Mouse (Mus musculus): Measurements from ENCODE around the gene Pcnx2. TPM values are rescaled to one million over a fixed set of nuclear protein-coding genes. Genes with fewer than 3 reads are reported as not detected.

Pcnx2 gene
- polyA plus RNA-seq, 3 experiments from 2014 or later, result 0.44 to 0.74 (median 0.61) TPM

GRCm38 (mm10) chr8:125897388-125897787, 729 bp downstream of the Pcnx2 start:
- no peak for ATAC-seq

GRCm38 (mm10) chr8:125889920-125890319, 8.2 kb downstream of the Pcnx2 start:
- ATAC-seq, result no peak

- no peak for ATAC-seq
These were observed 10.6 kb downstream of the Pcnx2 start for GRCm38 (mm10) chr8:125887549-125887948.

- no peak for ATAC-seq
These were observed 17.7 kb downstream of the Pcnx2 start for GRCm38 (mm10) chr8:125880447-125880846.

- no peak for ATAC-seq
These were observed 24.9 kb downstream of the Pcnx2 start for GRCm38 (mm10) chr8:125873250-125873534.

GRCm38 (mm10) chr8:125872501-125873249, 25.4 kb downstream of the Pcnx2 start:
- no peak for ATAC-seq

- no peak for ATAC-seq
These were observed 27.2 kb downstream of the Pcnx2 start for GRCm38 (mm10) chr8:125870821-125871321.

DNA sequence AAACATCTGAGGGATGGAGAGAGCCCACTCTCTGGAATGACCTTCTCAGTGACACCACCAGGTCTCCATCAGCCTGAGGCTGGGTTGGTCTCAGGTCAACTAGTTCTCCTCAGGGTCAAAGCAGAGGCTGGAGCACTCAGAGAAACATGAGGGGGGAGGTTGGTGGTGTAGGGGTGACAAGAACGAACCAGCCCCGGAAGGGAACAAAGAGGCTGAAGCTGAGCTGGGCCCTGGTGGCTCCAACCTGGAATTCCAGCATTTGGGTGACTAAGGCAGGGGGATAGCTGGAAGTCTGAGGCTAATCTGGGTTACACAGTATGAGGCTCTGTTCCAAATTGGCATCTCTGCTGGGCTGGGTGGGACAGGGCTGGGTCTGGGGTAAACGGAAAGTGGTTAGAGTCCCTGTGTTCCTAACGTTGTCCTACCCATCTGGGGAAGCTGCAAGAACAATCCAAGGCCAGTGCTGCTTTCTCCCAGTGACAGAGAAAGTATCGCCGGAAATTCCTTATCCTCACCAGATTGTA, 27.9 kb downstream of the Pcnx2 start:
- no peak for ATAC-seq

GRCm38 (mm10) chr8:125869739-125870138, 28.4 kb downstream of the Pcnx2 start:
- ATAC-seq, result no peak

DNA sequence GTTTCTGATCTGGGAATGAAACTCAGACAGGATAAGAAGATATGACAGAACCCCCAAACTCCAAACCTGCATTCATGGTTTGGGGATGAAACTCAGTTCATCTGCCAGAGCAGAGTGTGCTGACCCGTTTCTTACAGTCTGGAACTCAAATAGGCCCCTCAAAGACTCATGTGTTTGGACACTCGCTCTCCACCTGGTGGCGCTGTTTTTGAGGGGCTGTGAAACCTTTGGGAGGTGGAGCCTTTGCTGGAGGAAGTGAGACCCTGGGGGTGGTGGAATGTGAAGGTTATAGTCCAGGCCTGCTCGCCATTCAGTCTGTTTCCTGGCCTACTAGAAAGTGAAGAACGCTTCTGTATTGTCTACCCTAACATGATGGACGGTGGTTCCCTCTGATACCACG, 29.6 kb downstream of the Pcnx2 start:
- ATAC-seq, result no peak

GRCm38 (mm10) chr8:125866125-125866524, 32.0 kb downstream of the Pcnx2 start:
- ATAC-seq, result no peak

DNA sequence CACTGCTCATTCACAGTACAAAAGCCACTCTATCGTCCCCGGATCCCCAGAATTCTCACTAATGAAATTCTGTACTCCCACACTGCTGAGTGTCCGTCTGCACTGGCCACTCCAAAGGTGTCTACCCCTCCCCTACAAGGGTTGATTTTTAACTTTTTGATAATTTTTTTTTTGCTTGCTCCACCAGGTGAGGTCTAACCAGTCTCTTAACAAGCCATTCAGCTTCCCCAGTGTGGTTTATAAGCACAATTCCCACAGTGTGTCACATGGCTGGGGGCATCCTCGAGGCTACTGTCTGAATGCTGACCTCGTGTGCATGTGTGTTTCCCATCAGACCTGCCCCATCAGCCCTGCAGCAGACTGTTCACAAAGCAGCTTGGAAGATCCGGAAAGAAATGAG, 40.9 kb downstream of the Pcnx2 start:
- ATAC-seq, result no peak

DNA sequence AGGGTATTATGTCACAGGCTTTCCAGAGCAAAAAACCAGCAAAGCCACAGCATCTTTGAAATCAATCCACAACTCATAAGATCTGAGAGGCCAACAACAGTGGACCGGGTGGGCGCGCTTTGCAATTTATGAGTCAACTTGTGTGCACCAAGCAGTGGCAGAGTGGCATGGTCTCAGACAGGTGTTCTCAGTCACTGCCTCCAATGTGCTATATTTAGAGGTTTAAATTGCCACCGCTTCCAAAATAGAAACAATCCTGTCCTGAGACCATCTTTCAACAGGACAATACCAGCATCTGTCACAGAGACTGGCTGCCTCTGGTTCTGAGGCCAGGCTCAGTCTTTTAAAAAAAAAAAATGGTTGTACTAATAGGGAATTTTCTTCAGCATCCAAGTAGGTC, 42.0 kb downstream of the Pcnx2 start:
- ATAC-seq, result no peak

- no peak for ATAC-seq
These were observed 43.7 kb downstream of the Pcnx2 start for GRCm38 (mm10) chr8:125854379-125854778.

GRCm38 (mm10) chr8:125853300-125853699, 44.8 kb downstream of the Pcnx2 start:
- ATAC-seq, result no peak

DNA sequence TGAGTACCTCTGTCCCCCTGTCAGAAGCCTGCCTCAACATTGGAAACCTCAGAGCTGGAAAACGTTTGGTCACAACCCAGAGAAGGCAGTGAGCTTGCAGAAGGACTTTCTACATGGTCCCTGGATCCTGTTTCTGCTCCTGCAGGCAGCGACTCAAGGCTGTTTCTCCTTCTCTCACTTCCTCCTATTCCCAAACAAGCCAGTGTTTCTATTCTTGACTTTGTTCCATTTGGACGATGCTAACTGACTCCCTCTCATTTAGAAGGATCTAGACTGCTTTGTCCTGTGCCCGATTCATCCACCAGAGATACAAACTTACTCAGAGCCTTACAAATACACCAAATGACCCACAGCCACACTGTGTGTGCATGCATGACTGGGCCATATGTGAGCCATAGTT, 48.9 kb downstream of the Pcnx2 start:
- ATAC-seq, result no peak

DNA sequence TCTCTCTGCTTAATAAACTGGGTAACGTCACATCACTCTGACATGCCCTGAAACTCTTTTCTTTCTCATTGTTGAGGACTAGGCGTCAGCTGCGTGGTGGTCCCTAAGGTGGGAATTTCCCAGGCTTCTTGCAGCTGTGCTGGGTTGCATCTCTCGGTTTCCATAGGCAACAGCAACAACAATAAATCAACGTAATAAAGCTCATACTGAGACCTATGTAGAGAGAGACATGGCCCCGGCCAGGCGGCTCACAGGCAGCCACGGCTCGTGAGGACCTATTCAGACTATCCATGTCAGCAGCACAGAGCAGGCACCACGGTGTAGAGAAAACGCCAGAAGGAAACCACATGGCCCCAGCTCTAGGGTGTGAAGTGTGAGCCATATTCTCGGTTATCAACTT, 50.3 kb downstream of the Pcnx2 start:
- no peak for ATAC-seq

DNA sequence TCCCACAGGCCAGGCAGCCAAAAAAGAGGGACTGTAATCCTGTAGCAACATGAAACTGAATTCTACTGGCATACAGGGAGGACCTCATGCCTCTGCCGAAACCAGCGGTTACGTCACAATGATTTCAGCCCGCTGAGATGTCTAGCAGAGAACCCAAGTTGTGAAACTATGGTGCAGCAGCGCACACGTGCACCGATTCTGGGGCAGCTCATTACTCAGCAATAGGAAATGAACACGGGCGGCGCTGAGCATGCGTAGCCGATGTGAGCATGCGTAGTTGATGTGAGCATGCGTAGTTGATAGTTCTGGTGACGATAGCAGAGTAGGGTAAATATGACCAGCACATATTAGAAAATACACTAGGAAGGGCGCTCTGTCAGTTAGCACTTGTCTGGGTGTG, 52.8 kb downstream of the Pcnx2 start:
- ATAC-seq, result no peak

DNA sequence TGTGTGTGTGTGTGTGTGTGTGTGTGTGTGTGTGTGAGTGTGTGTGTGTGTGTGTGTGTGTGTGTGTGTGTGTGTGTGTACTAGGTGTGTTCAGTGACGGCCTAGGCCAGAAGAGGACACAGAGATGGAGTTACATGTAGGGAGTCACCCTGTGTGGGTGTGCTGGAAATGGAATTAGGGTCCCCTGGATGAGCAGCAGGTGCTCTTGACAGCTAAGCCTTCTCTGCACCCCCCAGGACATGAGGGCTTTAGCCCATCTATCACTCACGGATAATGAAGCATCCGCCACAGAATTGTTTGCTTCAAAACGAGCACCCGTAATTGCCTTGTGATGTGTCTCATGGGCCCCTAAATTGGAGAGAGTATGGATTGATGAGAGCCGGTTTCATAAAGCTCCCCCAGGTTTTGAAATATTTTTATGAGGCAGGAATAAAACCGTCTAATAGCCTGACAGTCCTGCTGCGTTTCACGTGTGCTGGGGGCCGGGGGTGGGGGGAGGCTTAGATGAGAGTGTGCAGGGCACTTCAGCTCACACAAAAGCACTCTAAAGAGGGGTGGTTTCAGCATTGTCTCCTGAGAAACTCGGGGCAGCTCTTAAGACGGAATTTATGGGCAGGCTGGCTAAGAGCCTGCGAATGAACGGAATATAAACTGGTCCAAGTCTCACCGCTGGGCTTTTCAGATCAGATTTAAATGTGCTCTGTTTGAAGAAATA, 54.8 kb downstream of the Pcnx2 start:
- ATAC-seq, result no peak

DNA sequence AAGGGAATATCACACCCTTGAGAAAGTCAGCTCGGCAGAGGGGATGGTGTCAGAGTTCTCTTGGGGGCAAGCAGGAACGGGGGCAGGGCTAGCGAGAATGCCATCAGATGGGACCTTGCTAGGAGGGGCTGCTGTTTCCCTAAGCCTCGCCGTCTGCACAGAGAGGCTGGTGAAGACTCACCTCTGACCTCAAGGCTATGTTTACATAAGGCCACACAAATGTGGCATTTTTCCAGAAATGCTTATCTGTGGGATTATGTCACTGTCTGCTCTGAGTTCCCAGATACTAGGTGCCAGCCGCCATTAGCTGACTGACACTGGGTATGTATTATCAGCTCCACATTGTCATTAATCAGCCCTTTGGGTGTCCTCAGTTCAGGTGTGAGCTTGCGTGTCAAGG, 56.0 kb downstream of the Pcnx2 start:
- ATAC-seq, result no peak

DNA sequence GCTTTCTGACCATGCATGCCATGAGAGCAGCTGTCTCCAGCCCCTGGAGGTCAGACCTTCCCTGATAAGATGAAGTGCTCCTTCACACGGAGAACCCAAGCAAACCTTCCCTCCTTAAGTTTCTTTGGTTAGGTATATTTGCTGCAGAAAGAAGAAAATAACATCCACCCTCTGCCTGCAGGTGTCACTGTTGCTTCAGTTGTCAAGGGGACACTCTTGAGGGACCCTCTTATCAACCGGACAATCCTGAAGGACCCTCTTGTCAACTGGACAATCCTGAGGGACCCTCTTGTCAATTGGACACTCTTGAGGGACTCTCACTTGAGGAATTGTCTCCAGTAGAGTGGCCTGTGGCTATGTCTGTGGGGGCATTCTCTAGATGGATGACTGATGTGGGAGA, 73.4 kb downstream of the Pcnx2 start:
- no peak for ATAC-seq

DNA sequence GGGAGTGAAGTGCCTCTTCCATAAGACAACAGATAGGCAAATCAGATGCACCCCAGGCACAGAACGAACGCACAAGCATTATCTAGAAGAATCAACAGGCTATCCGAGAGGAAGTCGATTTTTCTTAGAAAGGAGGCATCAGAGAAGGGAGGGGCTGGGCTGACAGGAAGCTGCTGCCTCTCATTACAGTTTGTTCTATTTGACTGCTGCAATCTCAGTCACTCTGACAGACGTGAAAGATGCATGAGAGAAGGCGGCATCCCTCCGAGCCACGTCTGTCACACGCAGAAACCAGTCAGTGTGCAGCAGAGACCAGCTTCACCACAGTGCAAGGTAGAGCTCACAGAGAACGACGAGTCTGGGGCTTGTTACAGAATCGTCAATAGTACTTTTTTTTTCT, 74.4 kb downstream of the Pcnx2 start:
- peak; percentile 72 for ATAC-seq

DNA sequence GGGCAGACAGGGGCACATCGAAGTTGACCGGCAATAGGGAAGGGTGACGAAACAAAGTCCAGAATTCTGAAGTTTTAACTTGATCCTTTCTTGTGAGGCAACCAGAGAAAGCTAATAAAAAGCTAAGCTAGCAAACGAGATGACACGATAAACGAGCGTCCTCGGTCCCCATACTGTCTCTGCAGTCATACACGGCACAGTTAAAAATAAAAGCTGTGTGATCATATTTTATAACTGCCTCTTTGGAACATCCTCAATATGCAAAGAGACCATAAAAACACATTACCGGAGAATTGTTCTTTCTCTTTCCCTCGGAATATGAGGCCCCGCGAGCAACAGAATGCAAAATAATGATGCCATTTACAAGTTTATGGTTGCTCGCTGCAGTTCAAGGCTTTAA, 76.1 kb downstream of the Pcnx2 start:
- no peak for ATAC-seq

DNA sequence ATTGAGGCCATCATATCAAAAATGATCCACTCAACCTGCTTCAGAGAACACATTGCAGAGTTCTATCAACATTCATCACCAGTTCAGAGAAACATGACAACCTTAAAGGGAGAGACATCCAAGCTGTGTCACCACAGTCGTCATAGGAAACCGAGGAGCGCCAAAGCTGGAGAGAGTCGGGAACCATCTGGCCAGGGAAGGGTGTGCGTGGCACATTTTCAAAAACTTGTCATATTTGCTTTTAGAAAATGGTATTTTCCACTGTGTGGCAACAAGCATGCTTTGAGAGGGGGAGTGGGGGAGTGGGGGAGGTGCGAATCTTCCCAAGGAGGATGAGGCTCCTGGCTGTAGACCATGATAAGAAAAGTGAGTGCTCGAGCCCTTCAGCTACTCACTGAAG, 78.3 kb downstream of the Pcnx2 start:
- no peak for ATAC-seq
